11 mouse cellular contexts compared by ENCODE assay signal in the genomic region with DNA sequence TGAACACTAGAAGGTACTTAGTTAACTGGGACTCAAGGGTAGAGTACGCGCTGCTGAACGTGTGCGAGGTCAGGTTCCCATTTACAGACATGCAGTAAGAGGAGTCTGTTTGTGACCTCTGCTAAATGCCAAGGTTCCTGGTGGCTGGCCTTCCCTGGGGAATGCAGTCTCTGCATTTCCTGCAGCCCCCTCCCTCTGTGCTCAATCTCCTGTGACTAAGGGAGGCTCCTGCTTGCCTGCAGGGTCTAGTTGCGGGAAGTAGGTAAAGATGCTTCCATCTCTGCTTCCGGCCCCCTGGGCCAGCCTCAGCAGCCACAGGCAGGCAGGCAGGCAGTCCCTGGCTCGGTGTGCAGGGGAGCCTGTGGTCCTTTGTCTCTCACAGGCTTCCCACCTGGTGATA. TPM values are rescaled to one million over a fixed set of nuclear protein-coding genes. Genes with fewer than 3 reads are reported as not detected.
DNase-seq lines count a peak whose midpoint lies in the region; TF ChIP-seq lines count a peak whose summit lies in the region.
"Had no signal": no experiment of that assay in that cellular context is flagged by ENCODE, and none has a peak within 500 bp of the region (broad histone marks: within the 10 kb centered on the region; RNA-seq: fewer than 3 reads in every experiment).

No protein-coding gene starts in this region.

- peak overlapping the region; percentile 81 for H3K27ac ChIP-seq in heart, adult 2 months
- H3K27ac ChIP-seq in ES-E14 (ENCODE audit: insufficient read depth, low read depth, low read length, poor library complexity, severe bottlenecking): peak overlapping the region; percentile 75
- H3K27ac ChIP-seq: macrophage had no signal

- no peaks in the 10 kb centered on the region for H3K36me3 ChIP-seq in heart, adult 2 months (ENCODE audit: control insufficient read depth, insufficient read depth, low read length)
- H3K36me3 ChIP-seq in ES-E14 (ENCODE audit: control insufficient read depth, insufficient read depth, low read length, poor library complexity, severe bottlenecking): peaks cover 27% of the 10 kb centered on the region

- DNase-seq in heart, adult 2 months: no peak
- DNase-seq in heart, adult 18-20 months: no peak
- DNase-seq in kidney, postnatal 14 days: peak; percentile 42
- no peak for DNase-seq in kidney, postnatal 10 days
- no peak for DNase-seq in ES-E14 (ENCODE audit: low read depth, low spot score)
- peak; percentile 18 to 57 for DNase-seq in kidney, postnatal 25 days
- no peak for DNase-seq in cerebellum, adult 9-10 months
- no peak for DNase-seq in spleen, postnatal 14 days (ENCODE audit: low spot score in 2 of 2)
- DNase-seq: cerebellum, adult 8-10 months; right cerebral cortex, adult 18-20 months had no signal

- no peaks in the 10 kb centered on the region for H3K9me3 ChIP-seq in ES-E14 (ENCODE audit: control insufficient read depth, insufficient read depth, low read depth, low read length)

- no peak for TF ChIP-seq EP300 in heart, adult 2 months (IDR thresholded peaks at IDR 0.05; ENCODE audit: insufficient read depth, low read depth, low read length)

- no peaks in the 10 kb centered on the region for H3K79me2 ChIP-seq in heart, adult 2 months (replicated peaks; ENCODE audit: control insufficient read depth, insufficient read depth, low read length)

- H3K4me3 ChIP-seq in heart, adult 2 months: no peak overlapping the region
- no peak overlapping the region for H3K4me3 ChIP-seq in ES-E14 (ENCODE audit: insufficient read depth in 1 of 2, low read depth in 1 of 2, low read length in 2 of 2, poor library complexity in 1 of 2, severe bottlenecking in 1 of 2)

- in situ Hi-C loops in ES-E14 (cut with MboI; ENCODE audit: low sequenced_read_pairs in 2 of 2, unreplicated experiment in 2 of 2): loop anchor here in 1 of 2 experiments (10.0 kb wide), 1 partner anchor 138 kb away; no protein-coding TSS in a partner anchor

- peaks cover 18% of the 10 kb centered on the region for H3K4me1 ChIP-seq in heart, adult 2 months (ENCODE audit: control insufficient read depth, insufficient read depth, low read length)
- H3K4me1 ChIP-seq in ES-E14 (ENCODE audit: control insufficient read depth in 2 of 2, insufficient read depth in 2 of 2, low read length in 2 of 2, poor library complexity in 1 of 2): peaks cover 20 to 38% of the 10 kb centered on the region in 2 experiments

- no peak for TF ChIP-seq POLR2A in heart, adult 2 months (IDR thresholded peaks at IDR 0.05; ENCODE audit: insufficient read depth, low read depth, low read length)

- intact Hi-C loops in heart, adult 2 months (cut with DNase I): loop anchor here (5.0 kb wide), 2 partner anchors 55 to 75 kb away; no protein-coding TSS in a partner anchor

- no peak overlapping the region for H3K9ac ChIP-seq in heart, adult 2 months (ENCODE audit: low read depth, low read length)
- peak overlapping the region; percentile 28 for H3K9ac ChIP-seq in ES-E14 (ENCODE audit: insufficient read depth, low read depth, low read length, poor library complexity, severe bottlenecking)

- H3K27me3 ChIP-seq in heart, adult 2 months (ENCODE audit: control insufficient read depth, insufficient read depth, low read length): no peaks in the 10 kb centered on the region

- TF ChIP-seq CTCF in heart, adult 2 months (IDR thresholded peaks at IDR 0.05): no peak

- 56% methylated on average over 7 of the region's 7 CpGs for WGBS in heart, adult 2 months

TF ChIP-seq in ES-E14, 5 proteins besides CTCF, POLR2A, EP300 and RAD21:
- TF ChIP-seq ZC3H11A (IDR thresholded peaks at IDR 0.05; ENCODE audit: borderline replicate concordance, low read depth, low read length) (no peak), CHD2 (IDR thresholded peaks at IDR 0.05; ENCODE audit: low read depth, low read length) (no peak), MAFK (IDR thresholded peaks at IDR 0.05; ENCODE audit: insufficient read depth, low read depth, low read length) (no peak), HCFC1 (IDR thresholded peaks at IDR 0.05; ENCODE audit: borderline replicate concordance, insufficient read depth, low read length) (no peak)

RNA-seq across cellular contexts. Expression of gene Txn2, which starts 16.2 kb away (rescaled TPM):
- 100 to 1,000 TPM; 260 to 299 TPM for total RNA-seq in heart, adult 2 months (2021)
- 403 and 411 TPM in 2 replicates for polyA plus RNA-seq in heart, adult 2 months (2012; rRNA removed)
- total RNA-seq in heart, adult 18-20 months (2021): 100 to 1,000 TPM; 291 to 304 TPM
- 90.3 and 91.1 TPM in 2 replicates for total RNA-seq in ES-E14 (2012; rRNA removed)

RNA-seq across cellular contexts. Expression of gene Foxred2, which starts 43.9 kb away (rescaled TPM):
- under 1 TPM; 0.39 to 0.84 TPM for total RNA-seq in heart, adult 2 months (2021)
- polyA plus RNA-seq in heart, adult 2 months (2012; rRNA removed): 0.96 and 1.1 TPM in 2 replicates
- total RNA-seq in heart, adult 18-20 months (2021): 1 to 10 TPM in 1 of 2 experiments, under 1 TPM in 1; 0.67 to 1.3 TPM
- 21.9 and 33.6 TPM in 2 replicates for total RNA-seq in ES-E14 (2012; rRNA removed)

RNA-seq across cellular contexts. Expression of gene Eif3d, which starts 58.0 kb away (rescaled TPM):
- 10 to 100 TPM; 62.6 to 64.4 TPM for total RNA-seq in heart, adult 2 months (2021)
- 69.5 and 87.6 TPM in 2 replicates for polyA plus RNA-seq in heart, adult 2 months (2012; rRNA removed)
- 10 to 100 TPM; 67.3 to 67.9 TPM for total RNA-seq in heart, adult 18-20 months (2021)
- 340 and 419 TPM in 2 replicates for total RNA-seq in ES-E14 (2012; rRNA removed)

Comparison
In these comparisons a context has a peak if more than half of its experiments do, and no peak if none do; other contexts are left out.
1. DNase-seq: peak in kidney, postnatal 14 days (single experiment) and kidney, postnatal 25 days (2 of 2); none in heart, adult 2 months (0 of 2), heart, adult 18-20 months (0 of 2), kidney, postnatal 10 days (single experiment), ES-E14 (single experiment), cerebellum, adult 9-10 months (single experiment) and spleen, postnatal 14 days (0 of 2).